Mouse (Mus musculus) neural tube, embryonic 15.5 days (tissue): ENCODE results near the gene Ssh2. TPM values are rescaled to one million over a fixed set of nuclear protein-coding genes. Genes with fewer than 3 reads are reported as not detected.

Experiments
- ATAC-seq: fragments of 200-750 bp; cut with Nextera tagmentation; 2 replicates; pipeline ENCODE4 v1.8.0; 2017; ENCODE audit warnings: mild to moderate bottlenecking, moderate TSS enrichment, moderate library complexity; ENCODE audit not compliant: low FRiP score
- H3K27ac ChIP-seq: fragments of 300-500 bp; sonication (generic); replicated peaks from 2 replicates; pipeline ENCODE4 v1.5.1; 2015; ENCODE audit warnings: mild to moderate bottlenecking, inconsistent platforms
- H3K27me3 ChIP-seq: fragments of 300-500 bp; sonication (generic); replicated peaks from 2 replicates; pipeline ENCODE4 v1.6.1; 2015; ENCODE audit warnings: inconsistent platforms
- H3K36me3 ChIP-seq: fragments of 300-500 bp; sonication (generic); 2 replicates; pipeline ENCODE4 v1.6.1; 2015; ENCODE audit warnings: inconsistent platforms
- H3K4me1 ChIP-seq: fragments of 300-500 bp; sonication (generic); 2 replicates; pipeline ENCODE4 v1.6.1; 2015; ENCODE audit warnings: inconsistent platforms
- H3K4me2 ChIP-seq: fragments of 300-500 bp; sonication (generic); 2 replicates; pipeline ENCODE4 v1.6.1; 2015; ENCODE audit warnings: inconsistent platforms, mild to moderate bottlenecking, moderate library complexity
- H3K4me3 ChIP-seq: fragments of 300-500 bp; sonication (generic); replicated peaks from 2 replicates; pipeline ENCODE4 v1.5.1; 2015; ENCODE audit warnings: mild to moderate bottlenecking, inconsistent platforms
- H3K9ac ChIP-seq: fragments of 300-500 bp; sonication (generic); replicated peaks from 2 replicates; pipeline ENCODE4 v1.6.1; 2015; ENCODE audit warnings: mild to moderate bottlenecking, inconsistent platforms
- H3K9me3 ChIP-seq: fragments of 300-500 bp; sonication (generic); replicated peaks from 2 replicates; pipeline ENCODE4 v1.6.1; 2016; ENCODE audit warnings: inconsistent platforms
- WGBS: fragments of 180-500 bp; shearing (Covaris S2); methylation state at CpG from one replicate; pipeline ENCODE4 v1.1.7; 2015; ENCODE audit warnings: mixed read lengths; 5-methylcytosine and 5-hydroxymethylcytosine counted together
- polyA plus RNA-seq: library from polyadenylated mRNA; unstranded; fragments of >200 nt; fragmentation: Nextera tagmentation; extraction: Ambion mirVana; gene quantifications from 2 replicates; pipeline ENCODE4 v1.2.1, GENCODE M21; 2015

Ssh2 gene
- polyA plus RNA-seq, 1 experiment from 2014 or later = 13.9 TPM

- H3K4me3 ChIP-seq = no peak overlapping the region
- H3K9ac ChIP-seq = no peak overlapping the region
- no peaks in the 10 kb centered on the region for H3K27me3 ChIP-seq
- H3K27ac ChIP-seq = no peak overlapping the region
- WGBS = 89% methylated on average over 4 of the region's 4 CpGs
- H3K4me2 ChIP-seq = no peak overlapping the region
- no peak for ATAC-seq
- peaks cover 25% of the 10 kb centered on the region for H3K36me3 ChIP-seq
- no peaks in the 10 kb centered on the region for H3K9me3 ChIP-seq
- no peaks in the 10 kb centered on the region for H3K4me1 ChIP-seq
Measured at GRCm38 (mm10) chr11:77423175-77423859, 207.2 kb downstream of the Ssh2 start.

GRCm38 (mm10) chr11:77428446-77428845, 212.4 kb downstream of the Ssh2 start:
- H3K4me1 ChIP-seq = no peaks in the 10 kb centered on the region
- no peaks in the 10 kb centered on the region for H3K27me3 ChIP-seq
- H3K4me3 ChIP-seq = no peak overlapping the region
- H3K27ac ChIP-seq = no peak overlapping the region
- no peak overlapping the region for H3K9ac ChIP-seq
- ATAC-seq = no peak
- WGBS = 90% methylated on average over 1 of the region's 1 CpGs
- H3K4me2 ChIP-seq = no peak overlapping the region
- no peaks in the 10 kb centered on the region for H3K9me3 ChIP-seq
- H3K36me3 ChIP-seq = peaks cover 26% of the 10 kb centered on the region

- Histone ChIP-seq H3K4me3 (no peak overlapping the region), H3K4me1 (no peaks in the 10 kb centered on the region), H3K27ac (no peak overlapping the region), H3K4me2 (no peak overlapping the region), H3K9me3 (no peaks in the 10 kb centered on the region), H3K36me3 (peaks cover 20% of the 10 kb centered on the region), H3K9ac (no peak overlapping the region), H3K27me3 (no peaks in the 10 kb centered on the region)
- 93% methylated on average over 2 of the region's 2 CpGs for WGBS
- no peak for ATAC-seq
Measured at GRCm38 (mm10) chr11:77437026-77437425, 220.9 kb downstream of the Ssh2 start.

- no peak for ATAC-seq
- Histone ChIP-seq H3K27ac (no peak overlapping the region), H3K27me3 (no peaks in the 10 kb centered on the region), H3K4me2 (no peak overlapping the region), H3K9me3 (no peaks in the 10 kb centered on the region), H3K4me3 (no peak overlapping the region), H3K4me1 (no peaks in the 10 kb centered on the region), H3K9ac (no peak overlapping the region), H3K36me3 (peaks cover 29% of the 10 kb centered on the region)
- 92% methylated on average over 9 of the region's 9 CpGs for WGBS
Measured at GRCm38 (mm10) chr11:77440081-77440480, 224.0 kb downstream of the Ssh2 start.

GRCm38 (mm10) chr11:77441020-77441419, 224.9 kb downstream of the Ssh2 start:
- Histone ChIP-seq H3K27me3 (no peaks in the 10 kb centered on the region), H3K4me1 (no peaks in the 10 kb centered on the region), H3K27ac (no peak overlapping the region), H3K36me3 (peaks cover 29% of the 10 kb centered on the region), H3K4me2 (no peak overlapping the region), H3K9me3 (no peaks in the 10 kb centered on the region), H3K4me3 (no peak overlapping the region), H3K9ac (no peak overlapping the region)
- ATAC-seq = no peak
- WGBS = 90% methylated on average over 8 of the region's 8 CpGs

GRCm38 (mm10) chr11:77442186-77443170, 226.4 kb downstream of the Ssh2 start:
- Histone ChIP-seq H3K9me3 (no peaks in the 10 kb centered on the region), H3K4me3 (no peak overlapping the region), H3K4me1 (no peaks in the 10 kb centered on the region), H3K4me2 (no peak overlapping the region), H3K27ac (no peak overlapping the region), H3K9ac (no peak overlapping the region), H3K27me3 (no peaks in the 10 kb centered on the region), H3K36me3 (peaks cover 28% of the 10 kb centered on the region)
- no peak for ATAC-seq
- 80% methylated on average over 7 of the region's 7 CpGs for WGBS

GRCm38 (mm10) chr11:77444939-77445338, 228.9 kb downstream of the Ssh2 start:
- WGBS = 73% methylated on average over 2 of the region's 2 CpGs
- H3K9me3 ChIP-seq = no peaks in the 10 kb centered on the region

GRCm38 (mm10) chr11:77446628-77447041, 230.5 kb downstream of the Ssh2 start:
- H3K9ac ChIP-seq = no peak overlapping the region
- H3K36me3 ChIP-seq = peaks cover 30% of the 10 kb centered on the region
- no peak overlapping the region for H3K4me2 ChIP-seq
- no peak for ATAC-seq
- H3K27ac ChIP-seq = no peak overlapping the region
- no peaks in the 10 kb centered on the region for H3K4me1 ChIP-seq
- H3K27me3 ChIP-seq = no peaks in the 10 kb centered on the region
- WGBS = 61% methylated on average over 6 of the region's 6 CpGs
- no peaks in the 10 kb centered on the region for H3K9me3 ChIP-seq
- H3K4me3 ChIP-seq = no peak overlapping the region

More at GRCm38 (mm10) chr11:77444939-77445338, 228.9 kb downstream of the Ssh2 start:
- Histone ChIP-seq H3K4me1 (no peaks in the 10 kb centered on the region), H3K9ac (no peak overlapping the region), H3K36me3 (peaks cover 27% of the 10 kb centered on the region), H3K27me3 (no peaks in the 10 kb centered on the region), H3K4me2 (no peak overlapping the region), H3K27ac (no peak overlapping the region), H3K4me3 (no peak overlapping the region)
- no peak for ATAC-seq

GRCm38 (mm10) chr11:77449224-77449623, 233.1 kb downstream of the Ssh2 start:
- Histone ChIP-seq H3K4me3 (no peak overlapping the region), H3K4me1 (no peaks in the 10 kb centered on the region), H3K9ac (no peak overlapping the region), H3K36me3 (peaks cover 26% of the 10 kb centered on the region), H3K27ac (no peak overlapping the region), H3K27me3 (no peaks in the 10 kb centered on the region), H3K4me2 (no peak overlapping the region), H3K9me3 (no peaks in the 10 kb centered on the region)
- no peak for ATAC-seq
- 92% methylated on average over 7 of the region's 7 CpGs for WGBS

GRCm38 (mm10) chr11:77451670-77452069, 235.6 kb downstream of the Ssh2 start:
- Histone ChIP-seq H3K9me3 (no peaks in the 10 kb centered on the region), H3K4me2 (no peak overlapping the region), H3K27ac (no peak overlapping the region), H3K36me3 (peaks cover 39% of the 10 kb centered on the region), H3K4me3 (no peak overlapping the region), H3K27me3 (no peaks in the 10 kb centered on the region), H3K4me1 (no peaks in the 10 kb centered on the region), H3K9ac (no peak overlapping the region)
- ATAC-seq = no peak
- 96% methylated on average over 2 of the region's 2 CpGs for WGBS

- no peak overlapping the region for H3K4me3 ChIP-seq
- H3K4me1 ChIP-seq = no peaks in the 10 kb centered on the region
- H3K36me3 ChIP-seq = peaks cover 39% of the 10 kb centered on the region
- WGBS = 96% methylated on average over 2 of the region's 2 CpGs
- no peaks in the 10 kb centered on the region for H3K9me3 ChIP-seq
- H3K9ac ChIP-seq = no peak overlapping the region
- no peak overlapping the region for H3K4me2 ChIP-seq
- ATAC-seq = no peak
- no peaks in the 10 kb centered on the region for H3K27me3 ChIP-seq
- H3K27ac ChIP-seq = no peak overlapping the region
Measured at GRCm38 (mm10) chr11:77453388-77453787, 237.3 kb downstream of the Ssh2 start.
